Mouse (Mus musculus): ENCODE results near the gene Defa23.
"Not testable (repeated sequence)": the region's sequence is repeated elsewhere in the genome, so short reads cannot be mapped to it uniquely, and the experiment has no call there.

Gene Defa23

GRCm38 (mm10) chr8:21054747-21055146, at the start of gene Defa23:
Gene Defa23, plus strand, starts transcription at chr8:21055047.
- DNase-seq, result not testable (repeated sequence)

GRCm38 (mm10) chr8:21006801-21007200, 48.0 kb upstream of the Defa23 start:
- no peak for DNase-seq

- DNase-seq, result peak in 1 of 2 experiments; percentile 11
These were observed 46.3 kb upstream of the Defa23 start for GRCm38 (mm10) chr8:21008578-21008977.

GRCm38 (mm10) chr8:21010548-21010947, 44.3 kb upstream of the Defa23 start:
- not testable (repeated sequence) for DNase-seq

GRCm38 (mm10) chr8:21025245-21025644, 29.6 kb upstream of the Defa23 start, which contains the start of gene Defa21:
Gene Defa21, plus strand, starts transcription at chr8:21025545.
- DNase-seq, result not testable (repeated sequence)

GRCm38 (mm10) chr8:21064738-21065137, 9.9 kb downstream of the Defa23 start, which contains the start of gene Defa35:
Gene Defa35, plus strand, starts transcription at chr8:21065038.
- DNase-seq, result not testable (repeated sequence)

GRCm38 (mm10) chr8:21084142-21084541, 29.3 kb downstream of the Defa23 start, which contains the start of gene Defa25:
Gene Defa25, plus strand, starts transcription at chr8:21084442.
- not testable (repeated sequence) for DNase-seq

- peak in 1 of 2 experiments; percentile 2 for DNase-seq
These were observed 38.3 kb downstream of the Defa23 start for GRCm38 (mm10) chr8:21093106-21093505.

GRCm38 (mm10) chr8:21095950-21096349, 41.1 kb downstream of the Defa23 start, which contains the start of gene Gm14851:
Gene Gm14851, minus strand, starts transcription at chr8:21096050.
- not testable (repeated sequence) for DNase-seq

All from cerebellum, postnatal 14 days (tissue).